Mouse (Mus musculus): ENCODE results near the gene Rfx1. TPM values are rescaled to one million over a fixed set of nuclear protein-coding genes. Genes with fewer than 3 reads are reported as not detected.

Gene Rfx1
- total RNA-seq (2021): 1 to 10 TPM; 8.8 to 9.5 TPM
- 9.5 and 11.0 TPM in 2 replicates for polyA plus RNA-seq (2012; rRNA removed)
- long read RNA-seq, full-length matches to known transcripts: 1 of 11 reads
- long read RNA-seq, partial matches to known transcripts: 2 of 11 reads
- long read RNA-seq, other reads (novel, unspliced or antisense): 8 of 11 reads

DNA sequence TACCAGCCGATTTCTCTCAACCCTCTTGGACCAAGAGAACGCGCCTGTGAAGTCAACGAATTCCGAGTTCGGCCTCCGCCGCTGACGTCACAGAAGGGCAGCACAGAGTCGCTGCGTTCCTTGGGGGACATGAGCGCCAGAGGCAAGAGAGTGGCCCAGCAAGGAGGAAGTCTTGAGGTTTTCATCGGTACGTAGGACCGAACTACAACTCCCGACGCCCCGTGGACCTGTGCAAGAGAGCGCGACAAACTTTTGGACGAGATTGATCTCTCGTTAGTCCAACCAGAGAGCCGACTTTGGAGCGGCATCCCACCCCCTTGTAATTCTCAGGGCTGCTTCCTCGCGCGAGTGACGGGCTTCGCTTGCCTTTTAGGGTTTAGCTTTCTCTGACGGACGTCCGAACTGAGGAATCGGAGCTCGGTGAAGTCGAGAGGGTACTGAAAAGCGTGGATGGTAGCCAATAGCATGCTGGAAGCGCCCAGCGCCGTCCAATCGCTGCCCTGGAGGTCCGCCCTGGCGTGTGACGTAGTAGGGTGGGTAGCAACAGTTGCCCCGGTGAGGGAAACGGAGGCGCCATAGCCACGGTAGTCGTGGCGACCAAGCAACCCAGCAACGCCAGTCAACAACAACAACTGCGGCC, at the start of gene Rfx1:
Rfx1 (plus strand) TSS at position 544 of the 640 bp plus-strand sequence.
- intact Hi-C loops (cut with DNase I): loop anchor here (2.0 to 5.0 kb wide), 2 partner anchors 56 to 81 kb away; partner anchors contain the start of genes 4930432K21Rik and Cc2d1a
- under 1% methylated on average over 51 of the region's 51 CpGs for WGBS
- peak; percentile 98 to 100 for DNase-seq

DNA sequence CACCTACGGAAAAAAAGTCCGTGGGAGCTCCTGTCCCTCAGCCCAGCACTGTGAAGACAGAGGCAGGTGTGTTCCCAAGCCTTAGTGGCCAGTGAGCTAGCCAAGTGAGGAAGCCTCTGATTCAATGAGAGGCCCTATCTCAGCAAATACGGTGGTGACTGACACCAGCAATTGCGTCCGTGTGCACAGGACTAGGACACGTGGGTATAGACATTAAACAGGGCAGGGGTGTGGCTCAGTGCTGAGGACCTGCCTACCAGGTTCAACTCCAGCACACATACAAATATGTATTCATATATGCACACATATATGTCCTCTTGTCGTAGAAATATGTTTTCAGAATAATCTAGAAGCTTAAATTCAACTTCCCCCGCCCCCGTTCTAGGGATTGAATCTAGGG, 46.9 kb upstream of the Rfx1 start:
- Histone ChIP-seq H3K4me1 (ENCODE audit: control insufficient read depth, insufficient read depth, low read length) (peaks cover 9% of the 10 kb centered on the region), H3K27me3 (ENCODE audit: control insufficient read depth, insufficient read depth, low read length) (no peaks in the 10 kb centered on the region; the same call in 1 of the 2 replicates), H3K4me3 (no peak overlapping the region), H3K9ac (ENCODE audit: low read depth, low read length) (no peak overlapping the region), H3K79me2 (replicated peaks; ENCODE audit: control insufficient read depth, insufficient read depth, low read length) (no peaks in the 10 kb centered on the region), H3K27ac (no peak overlapping the region), H3K36me3 (ENCODE audit: control insufficient read depth, insufficient read depth, low read length) (peaks cover 4% of the 10 kb centered on the region; the same call in 1 of the 2 replicates)
- DNase-seq: no peak
- no peak for TF ChIP-seq POLR2A (IDR thresholded peaks at IDR 0.05; ENCODE audit: insufficient read depth, low read depth, low read length)
- no peak for TF ChIP-seq EP300 (IDR thresholded peaks at IDR 0.05; ENCODE audit: insufficient read depth, low read depth, low read length)
- TF ChIP-seq CTCF (IDR thresholded peaks at IDR 0.05): no peak
- 88% methylated on average over 9 of the region's 9 CpGs for WGBS
- intact Hi-C loops (cut with DNase I): no loop called here

More for the DNA sequence above, at the start of gene Rfx1:
- H3K27ac ChIP-seq: peak within 1 kb of the TSS; percentile 97
- H3K27me3 ChIP-seq (ENCODE audit: control insufficient read depth, insufficient read depth, low read length): no peaks in the 10 kb centered on the region
- H3K4me3 ChIP-seq: peak within 1 kb of the TSS; percentile 82
- H3K4me1 ChIP-seq (ENCODE audit: control insufficient read depth, insufficient read depth, low read length): peaks cover 19% of the 10 kb centered on the region
- H3K9ac ChIP-seq (ENCODE audit: low read depth, low read length): peak within 1 kb of the TSS; percentile 77
- no peaks in the 10 kb centered on the region for H3K79me2 ChIP-seq (replicated peaks; ENCODE audit: control insufficient read depth, insufficient read depth, low read length)
- peak; percentile 90 for TF ChIP-seq EP300 (IDR thresholded peaks at IDR 0.05; ENCODE audit: insufficient read depth, low read depth, low read length)
- no peak; the same call in 1 of the 2 replicates for TF ChIP-seq CTCF (IDR thresholded peaks at IDR 0.05)
- peak; percentile 94 for TF ChIP-seq POLR2A (IDR thresholded peaks at IDR 0.05; ENCODE audit: insufficient read depth, low read depth, low read length)
- no peaks in the 10 kb centered on the region for H3K36me3 ChIP-seq (ENCODE audit: control insufficient read depth, insufficient read depth, low read length)

DNA sequence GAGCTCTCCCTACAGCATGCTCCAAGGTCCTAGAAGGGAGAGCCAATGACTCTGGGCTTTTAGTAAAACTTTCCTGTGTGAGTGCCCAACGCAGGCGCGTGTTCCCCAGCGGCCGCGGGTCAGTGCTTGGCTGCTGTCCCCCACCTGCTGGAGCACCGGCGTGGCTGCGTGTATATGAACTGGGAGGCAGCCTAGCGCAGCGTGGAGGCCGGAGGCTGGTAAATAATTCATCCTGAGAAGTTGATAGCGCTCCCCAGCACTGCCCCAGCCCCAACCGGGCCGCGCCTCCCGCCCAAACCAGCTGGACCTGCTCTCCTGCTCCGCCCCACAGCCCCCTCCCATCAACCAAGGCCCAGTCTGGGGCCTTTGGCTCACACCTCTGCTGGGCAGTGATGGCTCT, 45.5 kb upstream of the Rfx1 start, which contains the start of gene Palm3:
Palm3 (plus strand) TSS at position 376 of the 400 bp plus-strand sequence.
- no peak for TF ChIP-seq EP300 (IDR thresholded peaks at IDR 0.05; ENCODE audit: insufficient read depth, low read depth, low read length)
- TF ChIP-seq CTCF (IDR thresholded peaks at IDR 0.05): no peak
- no peak for TF ChIP-seq POLR2A (IDR thresholded peaks at IDR 0.05; ENCODE audit: insufficient read depth, low read depth, low read length)
- Histone ChIP-seq H3K79me2 (replicated peaks; ENCODE audit: control insufficient read depth, insufficient read depth, low read length) (no peaks in the 10 kb centered on the region), H3K4me1 (ENCODE audit: control insufficient read depth, insufficient read depth, low read length) (peaks cover 9% of the 10 kb centered on the region), H3K27me3 (ENCODE audit: control insufficient read depth, insufficient read depth, low read length) (no peaks in the 10 kb centered on the region; the same call in 1 of the 2 replicates), H3K4me3 (no peak within 1 kb of the TSS), H3K27ac (no peak within 1 kb of the TSS), H3K9ac (ENCODE audit: low read depth, low read length) (no peak within 1 kb of the TSS), H3K36me3 (ENCODE audit: control insufficient read depth, insufficient read depth, low read length) (peaks cover 4% of the 10 kb centered on the region; the same call in 1 of the 2 replicates)
- no peak for DNase-seq
- intact Hi-C loops (cut with DNase I): no loop called here
- 42% methylated on average over 18 of the region's 18 CpGs for WGBS

DNA sequence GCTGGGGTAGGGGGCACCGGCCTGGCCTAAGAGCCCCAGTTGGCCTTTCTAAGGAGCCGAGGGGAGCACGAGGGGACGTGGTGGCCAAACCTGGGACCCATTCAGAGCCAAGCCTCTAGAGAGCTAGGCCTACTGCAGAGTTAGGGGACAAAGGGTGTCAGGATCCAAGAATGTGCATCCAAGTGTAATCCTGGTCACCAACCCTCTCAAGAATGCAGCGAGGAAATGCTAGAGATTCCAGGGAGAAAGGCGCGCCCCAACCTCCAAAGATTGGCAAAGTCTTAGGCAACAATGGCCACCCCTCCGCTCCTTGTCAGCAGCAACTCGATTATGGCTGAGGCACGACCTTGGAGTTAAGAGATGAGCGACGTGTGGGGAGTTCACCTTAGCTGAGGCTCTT, 45.1 kb upstream of the Rfx1 start:
- DNase-seq: no peak
- intact Hi-C loops (cut with DNase I): no loop called here
- Histone ChIP-seq H3K27me3 (ENCODE audit: control insufficient read depth, insufficient read depth, low read length) (no peaks in the 10 kb centered on the region; the same call in 1 of the 2 replicates), H3K9ac (ENCODE audit: low read depth, low read length) (no peak overlapping the region), H3K4me1 (ENCODE audit: control insufficient read depth, insufficient read depth, low read length) (peaks cover 9% of the 10 kb centered on the region), H3K4me3 (no peak overlapping the region), H3K79me2 (replicated peaks; ENCODE audit: control insufficient read depth, insufficient read depth, low read length) (no peaks in the 10 kb centered on the region), H3K27ac (no peak overlapping the region), H3K36me3 (ENCODE audit: control insufficient read depth, insufficient read depth, low read length) (peaks cover 4% of the 10 kb centered on the region; the same call in 1 of the 2 replicates)
- 52% methylated on average over 12 of the region's 12 CpGs for WGBS
- TF ChIP-seq EP300 (IDR thresholded peaks at IDR 0.05; ENCODE audit: insufficient read depth, low read depth, low read length) (no peak), POLR2A (IDR thresholded peaks at IDR 0.05; ENCODE audit: insufficient read depth, low read depth, low read length) (no peak), CTCF (IDR thresholded peaks at IDR 0.05) (no peak)

DNA sequence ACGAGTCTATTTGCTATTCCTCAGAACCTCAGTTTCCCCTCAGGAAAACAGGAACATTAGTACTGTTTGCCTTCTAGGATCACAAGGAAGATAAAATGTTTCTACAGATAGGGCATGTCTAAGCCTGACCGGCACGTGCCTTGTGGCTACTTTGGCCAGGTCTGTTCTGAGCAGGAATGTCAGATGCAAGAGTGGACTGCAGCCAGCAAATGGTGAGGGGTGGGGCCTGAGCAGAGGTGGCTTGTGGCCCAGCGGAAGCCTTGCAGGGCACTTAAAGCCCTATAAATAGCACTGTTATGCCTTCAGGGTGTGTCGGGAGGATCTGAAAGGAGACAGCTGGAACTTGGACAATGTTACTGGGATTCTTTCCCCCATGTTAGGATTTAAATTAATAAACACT, 43.5 kb upstream of the Rfx1 start:
- Histone ChIP-seq H3K27me3 (ENCODE audit: control insufficient read depth, insufficient read depth, low read length) (no peaks in the 10 kb centered on the region; the same call in 1 of the 2 replicates), H3K79me2 (replicated peaks; ENCODE audit: control insufficient read depth, insufficient read depth, low read length) (no peaks in the 10 kb centered on the region), H3K9ac (ENCODE audit: low read depth, low read length) (no peak overlapping the region), H3K36me3 (ENCODE audit: control insufficient read depth, insufficient read depth, low read length) (peaks cover 4% of the 10 kb centered on the region; the same call in 1 of the 2 replicates), H3K4me3 (peak overlapping the region; percentile 13; the same call in 1 of the 2 replicates), H3K4me1 (ENCODE audit: control insufficient read depth, insufficient read depth, low read length) (peaks cover 9% of the 10 kb centered on the region), H3K27ac (peak overlapping the region; percentile 67)
- DNase-seq: peak; percentile 80 to 87
- 3% methylated on average over 5 of the region's 5 CpGs for WGBS
- intact Hi-C loops (cut with DNase I): no loop called here
- no peak for TF ChIP-seq CTCF (IDR thresholded peaks at IDR 0.05)
- no peak for TF ChIP-seq POLR2A (IDR thresholded peaks at IDR 0.05; ENCODE audit: insufficient read depth, low read depth, low read length)
- TF ChIP-seq EP300 (IDR thresholded peaks at IDR 0.05; ENCODE audit: insufficient read depth, low read depth, low read length): peak; percentile 78

Measured in heart, adult 2 months (tissue).